Mouse (Mus musculus): ENCODE results near the gene Aass.
"Not testable (repeated sequence)": the region's sequence is repeated elsewhere in the genome, so short reads cannot be mapped to it uniquely, and the experiment has no call there.

The Aass gene

DNA sequence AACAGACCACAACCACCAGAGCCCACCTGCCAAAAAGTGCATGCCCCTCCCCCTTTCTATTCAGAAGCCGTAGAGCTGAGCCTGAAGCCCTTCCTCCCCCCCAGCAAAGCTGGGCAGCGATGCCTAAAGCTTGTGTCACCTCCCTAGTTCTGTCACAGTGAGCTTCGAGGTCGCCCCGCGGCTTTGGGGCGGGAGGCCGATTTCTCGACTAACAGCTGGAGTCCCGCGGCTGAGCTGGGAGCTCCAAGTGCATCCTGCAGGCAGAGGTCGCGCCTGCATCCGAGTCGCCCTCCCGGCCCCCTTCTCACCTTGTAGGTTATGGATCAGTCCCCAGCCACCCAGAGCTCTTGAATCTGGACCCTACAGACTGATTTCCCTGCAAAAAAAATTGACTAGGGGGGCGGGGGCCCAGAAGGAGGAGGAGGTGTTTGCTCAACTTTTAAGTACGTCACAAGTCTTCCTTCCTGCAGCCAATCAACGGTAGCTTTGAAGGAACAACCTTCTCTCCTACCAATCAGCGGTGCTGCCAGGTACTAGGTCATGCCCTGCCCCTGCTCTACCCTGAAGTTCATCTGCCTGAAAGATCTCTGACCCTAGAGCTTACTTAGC lies at the start of gene Aass:
TSS of gene Aass (minus strand) at position 414 of the 609 bp plus-strand sequence.
- peak; percentile 92 for DNase-seq

DNA sequence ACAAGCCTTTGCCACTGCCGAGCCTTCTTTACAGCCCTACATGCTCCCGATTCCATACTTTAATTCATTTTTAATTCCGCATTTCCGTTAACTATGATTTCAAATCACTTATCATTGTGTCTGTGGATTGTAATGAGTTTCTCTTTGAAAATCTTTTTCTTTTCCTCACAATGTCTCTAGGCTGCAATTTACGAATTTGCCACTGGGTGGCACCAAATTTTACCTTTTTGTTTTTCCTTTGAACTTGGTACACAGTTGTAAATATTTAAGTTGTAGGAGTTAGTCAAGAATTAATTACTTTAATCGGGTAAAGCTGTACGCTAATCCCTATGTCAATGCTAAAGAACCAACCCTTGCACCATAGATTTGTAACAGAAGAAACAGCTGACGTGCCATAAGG lies 47.3 kb upstream of the Aass start:
- DNase-seq: peak; percentile 50

DNA sequence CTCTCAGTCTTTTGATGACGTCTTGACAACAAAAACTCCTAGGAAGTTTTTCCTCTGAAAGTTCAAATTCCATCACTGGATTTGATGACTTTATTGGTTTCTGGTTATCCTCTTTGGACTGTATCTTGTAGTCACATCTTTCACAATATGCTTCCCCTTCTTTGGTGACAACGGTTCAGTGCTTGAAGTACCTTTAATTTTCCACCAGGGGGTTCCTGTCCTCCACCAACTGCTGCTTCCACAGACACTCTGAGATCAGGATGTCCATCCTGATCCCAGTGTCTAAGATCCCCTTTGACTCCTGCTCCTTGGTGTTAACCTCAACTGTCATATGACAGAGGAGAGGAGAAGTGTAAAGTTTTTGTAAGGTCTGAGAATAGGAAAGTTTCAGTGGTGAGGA lies 31.0 kb upstream of the Aass start:
- not testable (repeated sequence) for DNase-seq

DNA sequence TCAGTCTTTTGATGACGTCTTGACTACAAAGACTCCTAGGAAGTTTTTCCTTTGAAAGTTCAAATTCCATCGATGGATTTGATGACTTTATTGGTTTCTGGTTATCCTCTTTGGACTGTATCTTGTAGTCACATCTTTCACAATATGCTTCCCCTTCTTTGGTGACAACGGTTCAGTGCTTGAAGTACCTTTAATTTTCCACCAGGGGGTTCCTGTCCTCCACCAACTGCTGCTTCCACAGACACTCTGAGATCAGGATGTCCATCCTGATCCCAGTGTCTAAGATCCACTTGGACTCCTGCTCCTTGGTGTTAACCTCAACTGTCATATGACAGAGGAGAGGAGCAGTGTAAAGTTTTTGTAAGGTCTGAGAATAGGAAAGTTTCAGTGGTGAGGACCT lies 23.6 kb upstream of the Aass start:
- not testable (repeated sequence) for DNase-seq

DNA sequence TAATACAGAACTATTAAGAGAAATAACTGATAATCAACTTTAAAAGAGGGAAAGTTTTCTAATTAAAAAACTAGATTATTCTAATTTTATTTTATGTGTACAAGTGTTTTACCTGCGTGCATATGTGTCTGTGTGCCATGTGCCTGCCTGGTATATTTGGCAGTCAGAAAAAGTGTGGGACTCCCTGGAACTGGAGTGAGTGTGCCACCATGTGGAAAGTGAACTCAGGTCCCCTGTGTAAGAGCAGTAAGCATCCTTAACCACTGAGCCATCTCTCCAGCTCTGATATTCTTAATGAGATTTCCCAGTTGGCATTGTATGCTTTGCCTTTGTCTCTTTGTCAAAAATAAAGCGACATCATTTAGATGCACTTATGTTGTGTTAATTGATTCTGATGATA lies 20.3 kb upstream of the Aass start:
- peak; percentile 19 for DNase-seq

DNA sequence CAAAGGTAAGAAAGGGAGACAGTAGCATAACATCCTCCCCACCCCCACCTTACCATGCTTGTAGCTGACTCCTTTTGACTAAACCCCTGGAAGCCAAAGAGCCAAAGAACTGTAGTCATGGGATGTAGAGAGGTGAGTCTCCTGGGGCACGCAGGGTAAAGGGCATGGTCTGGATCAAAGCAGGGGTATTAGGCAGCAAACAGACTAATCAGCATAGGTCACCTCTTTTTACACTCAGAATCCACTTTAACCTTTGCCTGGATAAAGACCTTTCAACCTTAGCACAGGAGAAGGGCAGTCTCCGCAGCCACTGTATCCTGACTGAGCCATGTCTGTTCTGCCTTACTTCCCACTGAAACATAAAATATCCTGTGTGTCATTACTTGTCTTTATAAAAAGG lies 14.4 kb upstream of the Aass start:
- peak; percentile 70 for DNase-seq

DNA sequence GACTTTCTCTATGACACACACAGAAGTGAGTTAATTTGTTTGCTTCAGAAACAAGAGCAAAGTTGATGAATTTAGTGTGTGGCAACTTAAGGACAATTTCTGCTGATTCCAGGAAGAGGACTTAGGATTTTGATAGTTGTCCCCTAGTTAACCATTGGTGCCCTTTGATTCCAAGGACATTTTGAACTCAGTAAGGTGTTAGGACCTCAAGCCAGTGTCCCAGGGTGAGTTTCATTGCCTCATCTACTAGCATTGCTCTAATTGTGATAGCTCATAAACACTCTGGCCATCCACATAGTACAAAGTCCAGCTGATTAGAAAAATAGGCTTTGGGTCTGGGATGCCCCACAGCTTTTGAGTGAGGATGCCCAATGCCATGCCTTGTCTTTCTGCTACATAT lies 11.2 kb upstream of the Aass start:
- DNase-seq: peak; percentile 88

DNA sequence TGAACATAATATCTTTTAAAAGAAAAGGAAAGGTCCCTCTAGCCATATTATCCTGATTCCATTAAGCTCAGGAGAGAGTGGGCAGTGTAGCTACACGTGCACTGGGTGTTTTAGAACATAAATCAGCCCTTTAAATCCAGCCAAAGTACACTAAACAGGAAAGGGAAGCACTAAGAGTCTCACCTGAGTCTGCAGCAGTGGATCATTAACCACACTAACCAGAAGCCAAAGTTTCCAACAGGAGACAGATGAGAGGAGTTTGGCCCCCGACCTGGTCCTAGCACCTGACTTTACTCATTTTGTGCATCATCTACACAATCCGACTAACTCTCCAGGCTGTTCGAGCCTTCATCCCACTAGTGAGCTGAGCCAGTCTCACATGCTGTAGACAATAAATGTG lies 1.8 kb downstream of the Aass start:
- peak; percentile 94 for DNase-seq

DNA sequence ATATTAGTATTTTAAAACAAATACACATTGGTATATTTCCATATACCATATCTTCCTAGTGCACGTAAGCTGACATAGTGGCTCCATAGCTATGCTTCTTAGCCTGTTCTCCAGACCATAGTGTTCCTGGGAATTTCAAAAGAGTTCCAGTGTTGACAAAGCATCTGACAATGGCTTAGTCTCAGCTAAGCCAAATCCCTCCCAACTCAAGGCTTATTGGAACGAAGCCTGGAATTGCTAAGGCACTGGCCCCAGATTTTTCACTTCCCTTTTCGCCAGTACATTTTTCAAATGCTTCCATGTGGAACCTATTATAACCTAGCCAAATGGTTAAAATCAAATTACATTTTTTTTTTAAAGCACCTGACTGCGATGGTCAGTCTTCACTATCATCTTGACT lies 3.6 kb downstream of the Aass start:
- peak; percentile 88 for DNase-seq

DNA sequence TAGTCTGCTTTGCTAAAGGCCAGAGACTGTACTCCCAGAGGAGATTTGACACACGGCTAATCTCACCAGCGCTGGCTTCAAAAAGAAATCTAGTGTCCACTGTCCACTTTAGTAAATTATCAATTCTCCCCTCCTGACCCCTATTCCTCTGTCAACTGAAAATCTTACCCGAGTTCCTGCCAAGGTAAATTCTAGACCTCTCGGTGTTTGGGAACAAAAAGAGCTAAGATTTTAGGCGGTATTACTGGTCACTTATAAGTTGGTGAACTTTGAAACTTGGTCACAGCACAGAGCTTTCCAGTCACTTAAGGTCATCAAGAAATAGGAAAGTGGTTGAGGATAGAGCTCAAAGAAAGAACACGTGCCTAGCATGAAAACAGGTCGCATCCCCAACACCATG lies 6.1 kb downstream of the Aass start:
- peak; percentile 91 for DNase-seq

DNA sequence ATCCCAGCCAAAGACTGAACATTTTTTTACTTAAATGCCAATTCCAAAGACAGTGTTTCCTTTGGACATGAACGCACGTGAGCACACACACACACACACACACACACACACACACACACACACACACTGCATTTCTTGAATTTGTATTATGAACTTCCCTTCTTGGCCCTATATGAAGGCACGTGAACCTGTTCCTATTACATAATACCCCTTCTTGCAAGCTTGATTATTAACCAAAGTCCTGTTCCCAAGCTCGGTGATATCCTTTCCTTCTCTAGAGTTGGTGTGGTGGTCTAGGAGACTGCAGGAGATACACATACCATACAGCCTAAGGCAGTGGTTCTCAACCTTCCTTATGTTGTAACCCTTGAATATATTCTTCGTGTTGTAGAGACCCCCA lies 7.0 kb downstream of the Aass start:
- DNase-seq: peak; percentile 83

DNA sequence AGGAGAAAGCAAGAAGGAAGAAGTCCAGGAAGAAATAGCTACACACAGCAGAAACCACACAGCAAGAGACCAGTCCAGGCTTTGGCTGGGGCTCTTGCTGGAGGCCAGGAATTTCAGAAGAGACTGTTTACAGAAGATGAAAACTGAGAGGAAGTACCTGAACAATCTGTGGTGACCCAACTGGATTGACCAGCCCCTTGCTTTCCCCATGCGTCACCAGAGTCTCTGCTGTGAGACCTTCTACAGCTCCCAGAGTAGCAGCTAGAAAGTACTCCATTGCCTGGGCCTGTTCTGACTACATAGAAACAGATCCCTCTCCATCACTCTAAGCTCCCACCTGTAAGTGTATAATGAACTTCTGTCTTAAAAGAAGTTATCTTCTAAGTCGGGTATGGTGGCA lies 8.0 kb downstream of the Aass start:
- no peak for DNase-seq

DNA sequence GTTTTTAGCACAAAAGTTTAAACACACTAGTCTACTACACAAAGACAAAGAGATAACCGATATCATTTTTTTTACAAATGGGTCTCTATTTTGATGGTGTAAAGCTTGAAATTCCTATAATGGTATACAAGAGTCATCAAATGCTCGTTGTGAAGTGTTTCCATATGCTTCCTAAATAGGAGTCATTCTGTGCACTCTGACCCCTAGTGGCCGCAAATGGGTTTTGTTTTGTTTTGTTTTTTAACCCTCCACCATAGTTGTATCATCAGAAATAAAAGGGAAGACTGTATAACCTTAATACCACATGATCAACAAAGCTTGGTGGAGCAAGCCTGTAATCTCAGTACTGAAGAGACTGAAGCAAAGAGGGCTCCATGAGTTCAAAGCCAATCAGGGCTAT lies 9.9 kb downstream of the Aass start:
- no peak for DNase-seq

DNA sequence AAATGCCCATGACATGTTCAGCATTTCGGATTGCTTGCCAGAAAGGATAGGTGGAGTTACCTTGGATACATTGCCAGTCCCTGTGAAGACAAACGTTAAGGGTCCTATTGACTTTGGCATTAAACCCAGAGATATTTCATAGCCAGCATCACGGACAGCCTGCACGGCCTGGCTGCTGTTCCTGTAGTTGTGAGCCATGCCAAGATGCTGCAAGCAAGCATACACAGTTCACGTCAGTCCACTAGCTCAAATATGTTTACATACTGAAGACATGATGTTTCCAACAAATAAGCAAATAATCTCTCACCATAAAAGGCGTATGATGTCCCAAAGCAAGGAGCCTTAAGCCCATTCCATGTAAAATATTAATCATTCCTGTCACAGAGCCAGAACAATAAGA lies 18.0 kb downstream of the Aass start:
- no peak for DNase-seq

DNA sequence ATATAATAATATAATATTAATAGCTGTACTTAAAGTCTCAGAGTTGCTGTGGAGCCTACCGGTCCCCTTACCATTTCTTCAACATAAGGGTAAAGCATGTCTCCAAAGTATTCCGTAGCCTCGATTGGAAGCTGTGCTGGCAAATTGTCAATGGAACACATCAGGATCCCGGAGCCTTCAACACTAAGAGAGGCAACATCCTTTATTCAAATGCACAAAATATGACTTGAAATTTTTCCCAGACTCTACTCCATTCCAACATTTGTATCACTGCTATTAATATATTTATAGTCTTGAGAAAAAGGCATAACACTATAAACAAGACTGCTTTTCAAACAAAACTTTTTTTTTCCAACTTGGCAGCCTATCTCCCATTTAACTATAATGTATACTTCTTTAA lies 25.7 kb downstream of the Aass start:
- no peak for DNase-seq

DNA sequence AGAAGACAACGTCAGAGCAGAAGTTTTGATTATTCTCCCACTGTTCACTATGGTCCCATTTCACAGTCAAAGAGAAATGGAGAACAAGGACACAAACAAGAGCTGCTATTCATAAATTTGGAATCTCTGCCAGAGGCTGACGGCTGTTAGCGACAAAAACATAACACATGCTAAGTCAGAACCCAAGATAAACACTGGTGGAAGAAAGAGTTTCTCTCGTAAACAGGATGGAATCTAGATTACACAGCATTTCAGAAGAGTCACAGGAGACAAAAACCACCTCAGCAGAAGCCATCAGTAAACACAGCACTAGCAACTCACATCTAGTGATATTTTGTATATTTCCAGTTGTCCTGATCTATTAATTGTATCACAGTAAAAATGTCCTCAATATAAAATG lies 26.4 kb downstream of the Aass start:
- no peak for DNase-seq

DNA sequence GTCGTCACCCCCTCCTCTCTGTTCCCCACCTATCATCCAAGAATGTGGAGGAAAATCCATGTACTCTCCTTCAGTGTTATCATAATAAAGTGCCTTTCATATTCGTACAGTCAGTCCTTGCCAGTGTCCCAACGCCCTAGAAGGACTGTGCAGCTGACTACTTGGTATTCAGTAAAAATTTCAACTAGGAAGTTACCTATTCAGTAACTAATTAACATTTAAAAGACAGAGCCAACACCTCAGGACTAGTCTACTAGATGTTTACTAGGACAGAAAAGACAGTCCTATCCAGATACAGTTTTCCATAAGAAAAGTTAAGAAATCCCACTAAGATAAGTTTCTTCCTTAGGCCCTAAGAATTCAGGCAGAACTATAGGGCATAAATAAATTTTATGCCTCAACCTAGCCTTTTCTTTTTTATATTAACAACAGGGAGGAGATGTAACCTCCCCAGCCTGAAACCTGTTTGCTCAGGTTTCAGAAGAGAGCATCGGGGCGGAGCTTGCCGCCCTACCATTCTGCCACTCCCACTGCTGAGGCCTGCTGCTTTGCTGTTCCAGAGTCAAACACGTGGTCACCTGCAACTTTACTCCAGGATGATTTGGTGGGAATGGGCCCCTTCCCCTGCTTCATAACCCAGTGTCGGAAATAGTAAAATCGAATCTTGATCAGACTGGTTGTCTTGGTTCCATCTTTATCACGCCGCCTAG lies 42.3 kb downstream of the Aass start:
- peak; percentile 44 for DNase-seq

DNA sequence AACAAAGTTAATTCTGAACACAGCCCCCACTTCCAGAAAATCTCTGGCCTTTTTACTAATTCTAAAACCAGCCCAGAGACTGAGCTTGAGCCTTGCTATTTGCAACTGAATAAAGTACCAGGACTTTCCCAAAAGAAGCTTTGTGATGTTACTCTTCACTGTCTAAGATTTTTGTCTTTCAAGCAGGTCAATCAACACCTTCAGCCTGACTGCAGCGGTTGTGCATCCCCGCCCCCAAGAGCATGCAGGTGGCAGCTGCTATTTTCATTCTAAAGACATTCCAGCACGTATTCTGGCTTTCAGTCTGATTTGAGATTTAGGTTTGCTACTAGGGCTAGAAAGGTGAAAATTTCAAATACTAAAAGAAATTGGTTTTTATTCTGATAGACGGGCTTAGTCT lies 43.5 kb downstream of the Aass start:
- DNase-seq: not testable (repeated sequence)

DNA sequence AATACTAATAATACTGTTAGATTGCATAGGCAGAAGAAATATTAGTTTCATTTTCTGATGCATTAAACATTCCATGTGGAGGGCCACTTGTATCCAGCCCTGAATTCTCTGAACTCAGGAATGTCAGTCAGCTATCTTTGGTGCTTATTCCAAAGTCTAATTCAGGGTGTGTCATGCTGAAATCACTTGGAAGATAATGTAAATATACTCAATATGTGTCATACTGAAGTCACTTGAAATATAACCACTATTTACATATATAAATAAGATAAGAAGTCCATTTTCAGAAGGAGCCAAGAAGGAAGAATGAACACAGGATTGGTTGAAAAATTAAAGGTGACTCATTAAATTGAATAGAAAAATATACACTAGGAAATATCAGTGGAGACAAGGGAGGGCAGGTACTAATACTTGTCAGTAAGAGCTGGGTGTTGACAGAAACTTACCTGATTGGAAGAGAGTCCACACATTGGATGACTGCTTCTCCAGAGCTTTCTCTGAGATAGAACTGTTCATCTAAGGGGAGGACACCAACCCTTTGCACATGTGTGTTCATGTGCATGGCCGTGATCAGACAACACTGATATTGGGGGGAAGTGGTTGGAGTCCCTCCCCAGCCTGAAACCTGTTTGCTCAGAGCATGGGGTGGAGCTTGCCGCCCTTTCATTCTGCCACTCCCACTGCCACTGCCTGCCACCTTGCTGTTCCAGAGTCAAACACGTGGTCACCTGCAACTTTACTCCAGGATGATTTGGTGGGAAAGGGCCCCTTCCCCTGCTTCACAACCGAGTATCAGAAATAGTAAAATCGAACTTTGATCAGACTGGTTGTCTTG lies 48.0 kb downstream of the Aass start:
- DNase-seq: no peak

DNA sequence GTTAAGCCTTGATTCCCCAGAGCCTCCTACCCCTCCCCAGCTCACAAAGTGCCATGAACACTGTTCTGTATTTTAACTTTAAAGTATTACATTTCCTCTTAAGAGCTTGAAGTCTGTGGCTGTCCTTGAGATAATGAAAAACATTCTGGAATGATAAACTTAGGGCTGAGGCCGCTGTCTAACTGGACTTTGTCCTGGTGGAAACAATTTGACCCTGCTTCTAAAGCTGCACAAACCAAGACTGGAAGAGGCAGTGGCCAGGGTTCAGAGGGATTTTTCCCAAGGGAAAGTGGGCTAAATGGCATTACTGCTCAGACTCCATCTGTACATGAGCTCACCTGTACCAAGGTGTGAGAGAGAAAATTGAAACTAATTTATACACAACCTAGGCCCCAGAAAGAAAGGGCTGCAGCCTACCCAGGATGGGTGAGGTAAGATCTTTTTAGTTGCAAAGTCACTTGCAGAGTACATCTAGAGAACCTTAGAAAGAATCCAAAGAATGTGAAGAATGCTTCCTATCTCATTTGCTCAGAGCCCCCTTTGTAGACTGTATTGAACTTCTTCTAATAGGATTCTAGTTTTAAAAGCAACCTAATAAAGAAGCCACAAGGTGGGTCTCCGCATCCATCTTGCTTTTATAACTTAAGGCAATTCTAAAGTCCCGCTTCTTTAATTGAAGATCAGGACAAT lies 52.6 kb downstream of the Aass start:
- peak; percentile 72 for DNase-seq

DNA sequence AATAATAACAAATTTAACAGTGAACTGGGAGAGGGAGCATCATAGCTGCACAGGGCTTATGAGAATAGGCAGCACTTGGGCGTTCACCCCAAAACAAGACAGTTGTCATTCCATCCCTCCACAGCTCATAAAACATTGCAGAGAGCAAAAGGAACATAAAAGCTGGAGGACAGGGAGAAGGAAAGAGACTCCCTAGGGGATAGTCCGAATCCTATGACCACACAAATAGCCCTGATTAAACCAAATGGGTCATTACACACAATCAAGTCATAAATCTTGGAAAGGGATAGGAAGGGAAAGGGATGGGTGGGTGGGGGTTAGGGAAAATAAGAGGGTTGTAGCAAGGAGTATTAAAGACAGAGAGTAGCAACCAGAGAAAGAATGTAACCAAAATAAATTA lies 54.5 kb downstream of the Aass start:
- no peak for DNase-seq

DNA sequence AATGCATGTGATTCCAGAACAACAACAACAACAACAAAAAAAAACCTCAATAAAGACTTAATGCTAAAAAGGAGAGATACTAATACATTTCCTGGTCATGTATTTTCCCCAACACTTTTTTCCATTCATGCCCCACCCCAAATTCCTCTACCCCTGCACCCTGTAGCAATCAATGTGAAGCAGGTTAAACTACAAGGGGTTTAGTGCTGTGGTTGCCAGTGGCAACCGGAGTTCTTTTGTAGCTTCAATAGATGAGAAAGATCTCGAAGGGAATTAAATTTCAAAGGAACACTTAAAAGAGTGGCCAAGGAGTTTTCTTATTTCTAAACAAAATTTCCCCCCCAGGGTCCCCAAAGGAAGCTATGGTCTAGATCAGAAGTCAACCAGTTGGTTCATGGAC lies 56.7 kb downstream of the Aass start:
- DNase-seq: no peak

DNA sequence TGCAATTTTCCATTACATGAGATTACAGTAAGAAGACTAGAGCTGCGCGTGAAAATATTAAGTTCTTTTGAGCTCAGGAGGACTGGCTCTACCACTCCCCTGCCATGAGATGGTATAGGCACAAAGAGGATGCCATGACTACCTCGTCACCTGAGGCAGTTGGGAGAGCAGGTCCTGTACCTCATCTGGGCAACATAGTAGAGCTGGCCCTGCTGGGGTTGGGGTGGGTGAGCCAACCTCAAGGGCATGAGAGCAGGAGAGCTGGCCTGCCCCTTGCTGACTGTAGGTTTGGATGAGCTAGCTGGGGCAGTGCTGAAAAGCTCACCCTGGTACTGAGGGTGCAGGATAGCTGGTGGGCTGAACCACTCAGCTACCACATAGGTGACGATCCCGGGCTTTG lies 77.1 kb downstream of the Aass start:
- no peak for DNase-seq

DNA sequence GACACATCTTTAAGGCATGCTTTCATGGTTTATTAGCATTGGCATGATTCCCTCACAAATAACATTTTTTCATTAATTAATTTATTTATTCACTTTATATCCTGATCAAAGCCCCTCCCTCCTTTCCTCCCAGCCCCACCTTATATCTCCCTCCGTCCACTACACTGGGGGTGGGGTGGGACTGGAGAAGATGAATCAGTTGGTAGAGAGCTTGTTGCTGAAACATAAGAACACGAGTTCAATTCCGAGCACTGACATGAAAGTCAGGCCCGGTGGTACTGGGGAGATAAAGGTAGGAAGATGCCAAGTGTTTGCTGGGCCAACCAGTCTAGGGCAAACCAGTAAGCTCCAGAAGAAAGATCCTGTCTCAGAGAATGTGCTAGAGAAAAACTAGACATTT lies 84.0 kb downstream of the Aass start:
- no peak for DNase-seq

All from kidney, adult 9 months (tissue).